Mouse (Mus musculus) frontal cortex, postnatal 25 days (tissue): Measurements from ENCODE around the gene Ifna16.

ENCODE experiments used
- DNase-seq, 2 experiments: peaks; one replicate each; pipeline ENCODE4 v3.0.0; 2022; ENCODE audit warnings: low spot score in 2 of 2

The Ifna16 gene

DNA sequence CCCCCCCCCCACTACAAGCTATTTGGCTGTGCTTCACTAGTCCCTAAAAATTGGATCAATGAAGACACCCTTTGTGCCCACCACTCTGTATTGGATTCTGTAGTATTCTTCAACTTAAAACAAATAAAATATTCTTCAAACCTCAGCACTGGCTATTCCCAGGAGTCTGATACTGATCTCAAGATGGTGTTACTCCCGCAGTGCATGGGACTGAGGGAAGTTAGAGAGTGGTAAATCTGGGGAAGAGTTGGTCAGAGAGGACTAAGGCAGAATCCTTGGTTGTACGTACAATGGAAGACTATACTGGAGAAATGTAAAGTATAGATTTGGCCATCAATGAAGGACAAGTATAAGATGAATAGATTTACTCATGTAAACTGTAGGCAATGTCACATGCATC lies 34.2 kb downstream of the Ifna16 start:
- no peak for DNase-seq

DNA sequence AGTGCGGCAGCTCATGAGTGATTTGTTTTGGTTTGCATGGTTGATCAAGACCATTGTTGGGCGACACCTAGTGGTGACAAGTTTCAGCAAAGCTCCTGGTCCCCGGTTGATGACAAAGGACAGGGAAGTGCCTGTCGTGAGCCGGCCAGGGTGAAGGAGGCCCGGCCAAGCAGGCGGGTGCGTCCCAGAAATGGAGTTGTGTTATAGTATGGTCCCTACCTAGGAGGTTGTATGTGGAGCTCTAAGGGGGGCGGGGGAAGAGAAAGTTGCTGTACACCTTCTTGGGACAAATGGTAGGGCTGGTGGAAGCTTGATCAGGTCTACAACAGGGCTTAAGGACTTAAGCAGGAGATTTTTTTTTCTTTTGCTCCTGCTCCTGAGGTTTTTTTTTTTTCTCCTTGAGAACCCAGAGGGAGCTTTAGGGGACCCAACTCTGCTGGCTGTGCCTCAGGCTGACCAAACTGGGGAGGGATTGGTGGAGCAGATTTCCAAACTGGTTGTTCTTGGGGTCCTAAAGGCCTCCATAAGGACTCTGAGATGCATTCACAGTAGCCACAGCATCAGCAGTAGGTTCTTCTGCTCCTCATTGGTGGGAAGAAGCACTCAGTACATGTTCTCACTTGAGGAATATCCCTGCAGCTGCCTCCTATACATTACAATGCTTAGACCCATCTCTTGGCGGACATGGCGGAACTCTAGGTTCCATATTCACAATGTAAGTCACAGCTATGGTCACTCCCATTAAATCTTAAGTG lies 35.5 kb downstream of the Ifna16 start:
- peak; percentile 71 to 82 for DNase-seq

DNA sequence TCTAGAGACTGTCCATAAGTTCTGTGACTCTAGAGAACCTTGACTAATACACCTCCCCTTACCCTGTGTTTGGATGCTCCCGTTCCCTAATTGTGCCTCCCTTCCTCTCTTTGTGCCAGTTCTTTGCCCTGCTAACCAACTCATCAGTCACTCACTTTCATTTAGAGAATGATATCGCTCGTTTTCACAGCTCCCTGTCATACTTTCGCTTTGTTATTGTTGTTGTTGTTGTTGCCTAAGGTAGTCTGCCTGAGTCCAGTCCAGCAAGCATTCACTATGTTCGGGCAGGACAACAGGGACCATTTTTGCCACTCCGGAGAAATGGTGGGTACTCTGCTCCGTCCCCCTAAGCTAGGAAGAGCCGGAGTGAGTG lies 36.0 kb downstream of the Ifna16 start:
- no peak for DNase-seq

DNA sequence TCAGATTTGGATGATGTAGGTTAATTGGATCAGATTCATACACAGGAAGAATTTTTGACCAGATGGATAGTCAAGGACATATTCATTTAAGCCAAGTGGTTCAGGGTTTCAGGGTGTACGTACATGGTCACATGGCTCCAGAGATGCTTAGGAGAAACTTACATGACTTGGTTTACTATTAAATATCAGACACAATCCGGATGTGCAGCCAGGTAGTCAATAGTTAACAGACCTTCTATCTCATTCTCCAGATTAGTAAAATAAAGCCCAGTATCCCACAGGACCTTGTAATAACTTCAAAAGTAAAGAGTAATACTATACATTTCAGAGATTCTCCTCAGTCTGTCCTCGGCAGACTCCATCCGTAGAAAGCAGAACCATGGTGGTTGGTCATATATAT lies 42.4 kb downstream of the Ifna16 start, which contains the start of gene C87499:
TSS of gene C87499 (minus strand) at position 101 of the 400 bp plus-strand sequence.
- DNase-seq: no peak
